Mouse (Mus musculus) midbrain, embryonic 13.5 days (tissue): ENCODE measurements around the gene Sppl2c. TPM values are rescaled to one million over a fixed set of nuclear protein-coding genes. Genes with fewer than 3 reads are reported as not detected.

ENCODE experiments used
- ATAC-seq: fragments of 200-750 bp; cut with Nextera tagmentation; 2 replicates; pipeline ENCODE4 v1.8.0; 2017; ENCODE audit warnings: mild to moderate bottlenecking, moderate TSS enrichment, moderate library complexity
- H3K27ac ChIP-seq: fragments of 300-500 bp; sonication (generic); 2 replicates; pipeline ENCODE4 v1.5.1; 2015; ENCODE audit warnings: inconsistent platforms, mild to moderate bottlenecking, moderate library complexity
- H3K27me3 ChIP-seq: fragments of 300-500 bp; sonication (generic); 2 replicates; pipeline ENCODE4 v1.6.1; 2015; ENCODE audit warnings: mild to moderate bottlenecking, inconsistent platforms
- H3K36me3 ChIP-seq: fragments of 300-500 bp; sonication (generic); 2 replicates; pipeline ENCODE4 v1.6.1; 2015; ENCODE audit warnings: mild to moderate bottlenecking, inconsistent platforms
- H3K4me1 ChIP-seq: fragments of 300-500 bp; sonication (generic); replicated peaks from 2 replicates; pipeline ENCODE4 v1.6.1; 2015; ENCODE audit warnings: inconsistent platforms
- H3K4me2 ChIP-seq: fragments of 300-500 bp; sonication (generic); replicated peaks from 2 replicates; pipeline ENCODE4 v1.6.1; 2015; ENCODE audit warnings: moderate library complexity, mild to moderate bottlenecking, inconsistent platforms
- H3K4me3 ChIP-seq: fragments of 300-500 bp; sonication (generic); replicated peaks from 2 replicates; pipeline ENCODE4 v1.5.1; 2015; ENCODE audit warnings: mild to moderate bottlenecking, inconsistent platforms
- H3K9ac ChIP-seq: fragments of 300-500 bp; sonication (generic); replicated peaks from 2 replicates; pipeline ENCODE4 v1.6.1; 2015; ENCODE audit warnings: mild to moderate bottlenecking, inconsistent platforms
- H3K9me3 ChIP-seq: fragments of 300-500 bp; sonication (generic); 2 replicates; pipeline ENCODE4 v1.6.1; 2016; ENCODE audit warnings: mild to moderate bottlenecking, inconsistent platforms
- WGBS: fragments of 180-500 bp; shearing (Covaris S2); methylation state at CpG from one replicate; pipeline ENCODE4 v1.1.7; 2015; 5-methylcytosine and 5-hydroxymethylcytosine counted together
- polyA plus RNA-seq: library from polyadenylated mRNA; unstranded; fragments of >200 nt; fragmentation: Nextera tagmentation; extraction: Ambion mirVana; gene quantifications from 2 replicates; pipeline ENCODE4 v1.2.1, GENCODE M21; 2015

Gene Sppl2c
- not detected in 2 replicates for polyA plus RNA-seq

DNA sequence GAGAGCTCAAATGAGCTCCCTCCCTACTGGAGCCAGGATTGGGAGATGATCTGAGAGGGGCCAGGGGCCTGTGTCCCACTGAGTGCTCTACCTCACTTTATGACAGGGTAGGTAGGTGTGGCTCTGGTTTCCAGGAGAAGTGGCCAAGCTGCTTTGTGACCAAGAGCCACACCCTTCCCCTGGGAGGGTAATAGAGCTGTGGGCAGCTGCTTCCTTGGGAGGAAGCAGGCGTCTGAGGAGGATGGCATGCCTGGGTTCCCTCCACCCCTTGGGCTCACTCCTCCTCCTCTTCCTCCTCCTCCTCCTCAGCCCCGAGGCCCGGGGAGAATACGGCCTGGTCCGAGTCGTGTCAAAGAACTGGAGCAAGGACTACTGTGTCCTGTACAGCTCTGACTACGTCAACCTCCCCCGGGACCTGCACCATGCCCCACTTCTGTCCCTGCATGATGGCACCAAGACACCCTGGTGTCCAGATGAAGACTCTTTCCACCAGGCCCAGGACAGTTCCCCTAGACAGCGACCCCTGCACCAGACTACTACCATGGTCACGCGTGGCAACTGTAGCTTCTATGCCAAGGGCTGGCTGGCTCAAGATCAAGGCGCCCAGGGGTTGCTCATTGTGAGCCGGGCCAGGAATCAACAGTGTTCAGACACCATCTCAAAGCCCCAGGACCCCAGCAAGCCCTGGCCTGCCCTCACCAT is at the start of gene Sppl2c:
Gene Sppl2c, plus strand, starts transcription at position 193 of the 702 bp plus-strand sequence.
- no peak within 1 kb of the TSS for H3K4me3 ChIP-seq
- 91% methylated on average over 13 of the region's 13 CpGs for WGBS
- H3K9ac ChIP-seq = no peak within 1 kb of the TSS
- H3K27ac ChIP-seq = no peak within 1 kb of the TSS
- no peaks in the 10 kb centered on the region for H3K27me3 ChIP-seq
- H3K9me3 ChIP-seq = no peaks in the 10 kb centered on the region
- no peaks in the 10 kb centered on the region for H3K36me3 ChIP-seq
- no peak within 1 kb of the TSS for H3K4me2 ChIP-seq
- H3K4me1 ChIP-seq = no peaks in the 10 kb centered on the region
- no peak for ATAC-seq

DNA sequence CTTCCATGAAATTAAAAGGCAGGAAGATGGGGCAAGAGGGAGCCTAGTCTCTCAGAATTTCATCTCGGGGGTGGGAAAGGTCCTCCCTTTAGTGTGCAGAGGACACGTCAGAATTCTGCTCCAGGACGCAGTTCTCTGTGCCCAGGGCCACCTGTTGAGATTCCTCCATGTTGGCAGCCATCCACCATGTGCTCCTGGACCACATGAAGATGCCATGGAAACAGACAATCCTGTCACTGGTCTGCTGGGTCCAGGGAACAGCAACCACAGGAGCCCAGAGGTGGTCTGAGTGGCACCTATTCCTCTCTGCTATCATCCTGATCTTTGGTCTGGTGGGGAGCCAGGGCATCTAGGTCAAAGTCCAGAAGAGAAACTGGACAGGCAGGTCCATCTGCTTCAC is 47.2 kb upstream of the Sppl2c start:
- peaks cover 45% of the 10 kb centered on the region for H3K27me3 ChIP-seq
- no peak overlapping the region for H3K4me3 ChIP-seq
- no peak overlapping the region for H3K27ac ChIP-seq
- 76% methylated on average over 3 of the region's 3 CpGs for WGBS
- peaks cover 2% of the 10 kb centered on the region; the same call in 1 of the 2 replicates for H3K4me1 ChIP-seq
- no peaks in the 10 kb centered on the region for H3K9me3 ChIP-seq
- no peak for ATAC-seq
- no peak overlapping the region for H3K4me2 ChIP-seq
- H3K9ac ChIP-seq = no peak overlapping the region
- no peaks in the 10 kb centered on the region for H3K36me3 ChIP-seq

DNA sequence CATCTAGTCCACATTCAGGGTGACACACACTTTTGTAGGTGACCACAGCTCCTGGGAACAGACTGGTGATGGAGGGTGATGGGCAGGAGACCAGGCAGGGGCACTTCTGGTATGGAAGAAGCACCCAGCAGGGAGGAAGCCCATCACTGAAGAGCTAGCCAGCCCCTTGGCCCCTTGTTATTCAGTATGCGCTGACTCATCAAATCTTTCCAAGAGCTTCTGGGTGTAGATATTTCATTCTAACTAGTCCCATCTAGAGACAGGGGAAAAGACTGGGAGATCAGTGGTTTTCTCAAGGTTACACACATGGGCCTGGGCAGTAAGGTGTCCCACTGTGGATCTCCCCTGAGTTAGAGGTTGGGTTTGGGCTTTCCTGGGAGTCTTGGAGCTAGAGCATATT is 41.2 kb upstream of the Sppl2c start:
- 95% methylated on average over 1 of the region's 1 CpGs for WGBS

DNA sequence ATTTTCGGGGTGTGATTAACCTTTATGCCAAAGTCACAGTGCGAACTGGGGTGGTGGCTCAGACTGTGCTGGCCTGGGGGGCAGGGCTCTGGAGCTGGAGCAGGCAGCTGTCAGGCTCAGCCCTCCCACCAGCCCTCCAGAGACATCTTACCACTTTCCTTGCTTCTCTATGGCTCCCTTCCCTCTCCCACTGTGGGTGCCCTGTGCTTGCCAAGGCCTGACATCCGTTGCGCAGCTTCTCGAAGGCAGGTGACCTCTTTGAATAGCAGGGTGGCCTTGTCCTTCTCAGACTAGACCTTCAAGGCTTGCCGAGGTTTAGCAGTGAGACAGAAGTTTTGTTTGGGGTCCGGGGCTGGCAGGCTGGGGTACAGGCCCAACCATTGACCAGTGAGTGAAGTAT is 37.3 kb upstream of the Sppl2c start:
- no peaks in the 10 kb centered on the region for H3K27me3 ChIP-seq
- no peak overlapping the region for H3K27ac ChIP-seq
- no peak for ATAC-seq
- 0 out of 2 replicates have a peak, but pooled peaks cover 2% of the 10 kb centered on the region for H3K4me1 ChIP-seq
- WGBS = 69% methylated on average over 7 of the region's 7 CpGs
- H3K4me2 ChIP-seq = no peak overlapping the region
- H3K9me3 ChIP-seq = no peaks in the 10 kb centered on the region
- H3K9ac ChIP-seq = no peak overlapping the region
- H3K4me3 ChIP-seq = no peak overlapping the region
- no peaks in the 10 kb centered on the region for H3K36me3 ChIP-seq

More for the DNA sequence above, 41.2 kb upstream of the Sppl2c start:
- no peak overlapping the region for H3K4me3 ChIP-seq
- H3K4me1 ChIP-seq = no peaks in the 10 kb centered on the region
- no peak for ATAC-seq
- H3K36me3 ChIP-seq = no peaks in the 10 kb centered on the region
- H3K9ac ChIP-seq = no peak overlapping the region
- H3K27me3 ChIP-seq = peaks cover 7% of the 10 kb centered on the region; the same call in 1 of the 2 replicates
- H3K4me2 ChIP-seq = no peak overlapping the region
- no peak overlapping the region for H3K27ac ChIP-seq
- no peaks in the 10 kb centered on the region for H3K9me3 ChIP-seq

DNA sequence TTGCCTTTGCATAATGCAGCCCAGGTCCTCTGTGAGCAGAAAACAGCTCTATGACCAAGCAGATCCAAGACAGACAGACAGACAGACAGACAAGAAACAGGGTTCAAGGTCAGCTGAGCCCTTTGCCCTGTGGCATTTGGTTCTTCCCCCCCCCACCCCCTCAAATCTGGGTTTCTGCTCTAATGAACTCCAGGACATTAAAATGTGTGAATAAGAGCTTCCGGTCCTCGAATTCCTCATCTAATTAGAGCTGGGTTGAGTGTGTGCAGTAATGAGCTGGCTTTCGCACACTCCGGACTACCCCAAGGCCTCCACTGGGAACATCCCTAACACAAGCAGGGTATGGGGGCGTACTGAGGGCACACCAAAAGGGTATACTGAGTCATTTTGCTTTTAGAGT is 35.2 kb upstream of the Sppl2c start:
- Histone ChIP-seq H3K27me3 (no peaks in the 10 kb centered on the region), H3K4me2 (no peak overlapping the region), H3K9ac (no peak overlapping the region), H3K27ac (no peak overlapping the region), H3K4me3 (no peak overlapping the region), H3K9me3 (no peaks in the 10 kb centered on the region), H3K36me3 (no peaks in the 10 kb centered on the region), H3K4me1 (0 out of 2 replicates have a peak, but pooled peaks cover 2% of the 10 kb centered on the region)
- ATAC-seq = no peak
- 57% methylated on average over 5 of the region's 5 CpGs for WGBS

DNA sequence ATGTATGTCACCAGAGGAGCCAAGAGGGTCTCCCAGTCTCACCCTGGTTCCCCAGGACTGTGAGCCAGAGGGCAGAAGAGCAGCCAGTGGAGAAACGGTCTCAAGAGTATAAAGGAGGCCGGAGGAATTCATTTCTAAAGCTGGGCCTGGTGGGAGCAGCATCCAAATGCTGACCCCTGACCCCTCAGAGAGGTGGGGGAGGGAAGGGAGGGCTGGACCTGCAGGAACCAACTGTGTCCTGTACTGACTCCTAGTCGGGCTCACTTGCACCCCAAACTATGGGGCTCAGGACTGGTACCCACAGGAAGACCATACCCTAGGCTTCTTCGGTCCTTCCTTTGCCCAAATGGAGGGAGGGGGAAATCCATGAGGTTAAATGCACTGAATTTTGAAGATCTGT is 31.8 kb upstream of the Sppl2c start:
- H3K9ac ChIP-seq = no peak overlapping the region
- no peaks in the 10 kb centered on the region for H3K9me3 ChIP-seq
- no peak overlapping the region for H3K27ac ChIP-seq
- 50% methylated on average over 4 of the region's 4 CpGs for WGBS
- 0 out of 2 replicates have a peak, but pooled peaks cover 4% of the 10 kb centered on the region for H3K27me3 ChIP-seq
- peaks cover 24% of the 10 kb centered on the region for H3K4me1 ChIP-seq
- no peak for ATAC-seq
- no peaks in the 10 kb centered on the region for H3K36me3 ChIP-seq
- no peak overlapping the region for H3K4me3 ChIP-seq
- H3K4me2 ChIP-seq = no peak overlapping the region

DNA sequence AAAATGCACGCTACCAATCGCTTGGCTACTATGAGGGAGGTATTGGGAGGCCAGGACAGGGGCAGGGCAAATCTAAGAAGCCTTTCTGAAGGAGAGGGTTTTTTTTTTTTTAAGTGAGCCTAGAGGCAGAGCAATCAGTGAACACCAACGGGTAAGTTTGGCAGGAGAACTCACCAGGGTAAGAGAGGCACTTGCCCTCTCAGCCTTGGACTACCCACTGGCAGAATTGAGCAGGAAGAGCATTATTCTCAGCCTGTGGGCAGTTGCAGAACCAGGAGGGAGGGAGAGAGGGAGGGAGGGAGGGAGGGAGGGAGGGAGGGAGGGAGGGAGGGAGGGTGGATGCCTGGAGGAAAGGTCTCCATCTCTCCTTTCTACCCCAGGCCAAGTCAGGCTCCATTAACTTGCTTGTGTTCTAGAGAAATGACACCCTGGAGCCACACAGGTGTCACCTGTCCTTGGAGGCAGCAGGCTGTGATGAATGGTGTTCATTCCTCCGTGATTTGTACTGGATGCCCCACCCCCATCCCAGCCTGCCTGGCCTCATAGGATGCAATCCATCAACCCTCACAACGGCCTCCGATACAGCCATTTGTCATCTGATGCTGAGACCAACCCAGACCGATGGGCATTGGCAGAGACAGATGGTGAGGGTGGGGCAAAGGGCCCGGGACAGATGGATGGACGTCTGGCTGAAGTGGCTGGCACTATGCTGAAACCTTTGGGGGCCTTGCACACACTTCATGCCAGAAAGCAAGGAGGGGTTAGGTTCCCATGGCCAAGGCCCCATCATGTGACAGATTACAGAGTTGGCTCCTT is 31.1 kb upstream of the Sppl2c start:
- H3K9me3 ChIP-seq = no peaks in the 10 kb centered on the region
- no peaks in the 10 kb centered on the region for H3K36me3 ChIP-seq
- H3K9ac ChIP-seq = no peak overlapping the region
- H3K4me3 ChIP-seq = no peak overlapping the region
- 60% methylated on average over 9 of the region's 9 CpGs for WGBS
- ATAC-seq = no peak
- no peak overlapping the region for H3K4me2 ChIP-seq
- peaks cover 24% of the 10 kb centered on the region for H3K4me1 ChIP-seq
- no peak overlapping the region for H3K27ac ChIP-seq
- 0 out of 2 replicates have a peak, but pooled peaks cover 4% of the 10 kb centered on the region for H3K27me3 ChIP-seq

DNA sequence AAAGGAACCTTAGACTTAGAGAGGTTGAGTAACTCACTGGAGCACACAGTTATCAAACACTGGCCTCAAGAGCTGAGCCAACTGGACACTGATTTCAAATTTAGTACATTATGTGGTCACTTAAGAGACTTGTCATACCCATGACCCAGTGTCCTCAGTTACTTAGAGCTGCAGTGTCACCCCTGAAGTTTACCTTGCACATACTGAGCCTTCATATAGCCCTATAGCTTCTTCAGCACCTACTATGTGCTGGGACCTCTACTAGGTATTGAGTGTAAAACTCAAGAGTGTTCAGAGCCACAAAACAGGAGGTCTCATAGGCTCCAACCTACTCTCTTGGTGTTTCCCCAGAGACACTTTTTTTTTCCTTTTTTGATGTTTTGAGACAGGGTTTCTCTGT is 30.2 kb upstream of the Sppl2c start:
- Histone ChIP-seq H3K4me1 (peaks cover 24% of the 10 kb centered on the region), H3K27me3 (0 out of 2 replicates have a peak, but pooled peaks cover 4% of the 10 kb centered on the region), H3K9ac (no peak overlapping the region), H3K4me3 (no peak overlapping the region), H3K4me2 (no peak overlapping the region), H3K27ac (no peak overlapping the region), H3K36me3 (no peaks in the 10 kb centered on the region), H3K9me3 (no peaks in the 10 kb centered on the region)
- no peak for ATAC-seq

DNA sequence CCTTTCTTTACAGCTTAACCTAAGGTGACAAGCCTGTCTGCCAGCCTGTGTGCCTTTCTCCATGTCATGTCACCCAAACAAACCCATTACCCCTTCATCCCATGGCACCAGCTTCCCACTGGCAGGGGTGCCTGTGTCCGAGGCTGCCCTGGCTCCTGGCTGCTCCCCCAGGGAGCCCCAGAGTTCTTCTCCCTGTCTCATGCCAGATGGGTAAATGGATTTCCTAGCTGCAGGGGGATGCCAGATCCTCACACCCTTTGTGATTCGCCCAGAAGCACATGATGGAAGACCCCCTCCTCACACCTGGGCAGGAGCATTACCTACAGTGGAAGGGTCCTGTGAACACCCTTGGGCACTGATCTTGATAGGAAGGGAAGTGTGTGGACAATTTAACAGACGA is 29.7 kb upstream of the Sppl2c start:
- Histone ChIP-seq H3K27me3 (0 out of 2 replicates have a peak, but pooled peaks cover 4% of the 10 kb centered on the region), H3K27ac (no peak overlapping the region), H3K4me1 (peaks cover 22% of the 10 kb centered on the region), H3K9ac (no peak overlapping the region), H3K36me3 (no peaks in the 10 kb centered on the region), H3K4me2 (no peak overlapping the region), H3K4me3 (no peak overlapping the region), H3K9me3 (no peaks in the 10 kb centered on the region)
- ATAC-seq = no peak
- 71% methylated on average over 3 of the region's 3 CpGs for WGBS

DNA sequence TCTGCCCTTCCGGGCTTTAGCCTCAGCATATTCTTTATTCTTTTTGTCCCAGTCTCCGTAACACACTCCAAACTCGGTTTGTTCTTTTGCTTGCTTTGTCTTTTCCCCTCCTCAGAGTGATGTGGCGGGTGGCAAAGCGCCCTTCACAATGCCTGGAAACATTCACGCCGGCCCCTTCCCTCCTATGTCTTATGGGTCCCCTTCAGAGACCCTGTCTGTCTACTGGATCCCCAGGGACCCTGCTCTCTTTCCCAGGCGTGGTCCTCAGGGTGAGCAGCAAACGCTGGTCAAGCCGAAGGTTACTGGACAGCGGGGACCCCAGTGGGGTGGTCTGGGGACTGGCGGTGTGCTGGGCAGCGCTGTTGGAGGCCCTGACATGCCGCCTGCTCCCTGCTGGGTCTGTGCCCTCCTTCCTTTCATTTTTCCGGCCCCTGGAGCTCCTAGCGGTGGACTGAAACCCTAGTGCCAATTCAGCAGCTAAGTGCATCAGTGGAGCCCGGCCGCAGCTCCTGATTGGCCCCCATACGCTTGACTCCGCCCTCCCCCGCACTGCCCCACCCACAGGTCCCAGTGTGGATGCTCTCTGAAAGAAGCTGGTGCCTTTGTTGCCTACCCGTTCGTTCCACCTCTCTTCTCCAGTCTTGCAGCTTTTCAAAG is 28.4 kb upstream of the Sppl2c start:
- peak overlapping the region; percentile 68 for H3K9ac ChIP-seq
- peak overlapping the region; percentile 92 for H3K27ac ChIP-seq
- no peaks in the 10 kb centered on the region for H3K36me3 ChIP-seq
- whole genome bisulfite sequencing = 1% methylated on average over 23 of the region's 23 CpGs
- 0 out of 2 replicates have a peak, but pooled peaks cover 4% of the 10 kb centered on the region for H3K27me3 ChIP-seq
- peaks cover 22% of the 10 kb centered on the region for H3K4me1 ChIP-seq
- H3K4me2 ChIP-seq = peak overlapping the region; percentile 70
- ATAC-seq = peak; percentile 97
- peak overlapping the region; percentile 44 for H3K4me3 ChIP-seq
- H3K9me3 ChIP-seq = no peaks in the 10 kb centered on the region

DNA sequence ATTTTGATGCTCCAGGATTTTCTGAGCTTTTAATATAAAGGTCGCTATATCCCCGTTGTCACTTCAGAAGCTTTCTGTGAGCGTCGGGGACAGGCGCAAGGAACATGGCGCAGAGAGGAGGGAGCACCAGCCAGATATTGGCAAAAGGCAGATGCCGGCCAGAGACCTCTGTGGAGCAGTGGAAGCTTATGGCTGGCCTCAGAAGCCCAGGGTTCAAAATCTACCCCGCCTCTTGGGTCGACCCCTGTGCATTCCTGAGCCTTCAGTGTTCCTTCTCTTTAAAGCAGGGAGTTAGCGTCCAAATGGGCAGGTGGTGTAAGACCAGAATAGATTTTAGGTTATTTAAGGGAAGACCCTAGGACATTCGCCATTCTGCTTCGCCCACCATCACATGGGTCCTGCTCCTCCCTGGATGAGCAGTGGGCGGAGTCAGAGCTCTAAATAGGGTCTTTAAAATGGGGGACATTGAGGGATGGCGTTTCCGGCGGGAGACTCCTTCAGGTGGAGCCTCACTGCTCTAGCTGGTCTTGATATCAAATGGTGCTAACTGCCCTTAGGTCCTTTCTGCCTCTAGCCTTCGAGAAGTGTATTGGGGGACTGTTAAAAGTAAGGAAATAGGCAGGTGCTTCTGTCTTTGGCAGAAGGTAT is 27.7 kb upstream of the Sppl2c start:
- peak; percentile 67 for ATAC-seq
- Histone ChIP-seq H3K4me2 (peak overlapping the region; percentile 70), H3K27ac (peak overlapping the region; percentile 92), H3K9ac (peak overlapping the region; percentile 66; the same call in 1 of the 2 replicates), H3K36me3 (no peaks in the 10 kb centered on the region), H3K9me3 (no peaks in the 10 kb centered on the region), H3K4me3 (peak overlapping the region; percentile 44), H3K27me3 (0 out of 2 replicates have a peak, but pooled peaks cover 4% of the 10 kb centered on the region), H3K4me1 (peaks cover 22% of the 10 kb centered on the region)
- WGBS = 5% methylated on average over 17 of the region's 17 CpGs
